Mouse (Mus musculus) erythroblast, adult 5-6 weeks (primary cell): ENCODE results near the gene Olfr393. TPM values are rescaled to one million over a fixed set of nuclear protein-coding genes. Genes with fewer than 3 reads are reported as not detected.

ENCODE experiments used
- ATAC-seq: replicated peaks from 2 replicates; pipeline ENCODE4 v1.8.0; 2016; ENCODE audit warnings: moderate number of reproducible peaks, mild to moderate bottlenecking, moderate TSS enrichment, inconsistent platforms; ENCODE audit not compliant: poor library complexity, low FRiP score, severe bottlenecking
- total RNA-seq, 2 experiments: library from RNA; stranded (forward) in 1 of 2; stranded (reverse) in 1 of 2; fragments of 150-400 nt in 1 of 2; fragments of 200-764, 138-1000 nt in 1 of 2; gene quantifications; 2 replicates each; pipeline versions ENCODE4 v1.2.3 to v1.2.4; 2015 to 2017; ENCODE audit warnings: low replicate concordance in 2 of 2

The Olfr393 gene
- total RNA-seq (2015; ENCODE audit: low replicate concordance) = not detected in 2 replicates
- not detected in 2 replicates for total RNA-seq (2017; ENCODE audit: low replicate concordance)

DNA sequence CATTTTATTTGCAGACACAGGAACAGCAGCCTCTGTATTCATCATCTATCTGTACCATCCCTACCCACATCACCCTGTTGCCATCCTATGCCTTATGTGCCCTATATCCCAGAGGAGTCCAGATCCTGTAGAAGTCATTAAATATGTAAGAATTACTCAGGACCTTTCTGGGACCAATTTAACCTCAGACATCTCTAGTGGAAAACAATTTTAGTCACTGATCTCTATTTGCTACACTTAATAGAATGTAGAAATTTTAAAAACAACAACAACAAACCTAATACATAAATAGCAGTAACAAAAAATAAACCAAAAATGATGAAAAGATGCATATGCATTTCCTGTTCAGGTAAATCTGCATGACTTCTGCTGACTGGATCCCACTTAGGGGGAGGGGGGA is at the start of gene Olfr393:
Gene Olfr393 (minus strand): TSS at position 101 of the 400 bp plus-strand sequence.
- no peak for ATAC-seq

DNA sequence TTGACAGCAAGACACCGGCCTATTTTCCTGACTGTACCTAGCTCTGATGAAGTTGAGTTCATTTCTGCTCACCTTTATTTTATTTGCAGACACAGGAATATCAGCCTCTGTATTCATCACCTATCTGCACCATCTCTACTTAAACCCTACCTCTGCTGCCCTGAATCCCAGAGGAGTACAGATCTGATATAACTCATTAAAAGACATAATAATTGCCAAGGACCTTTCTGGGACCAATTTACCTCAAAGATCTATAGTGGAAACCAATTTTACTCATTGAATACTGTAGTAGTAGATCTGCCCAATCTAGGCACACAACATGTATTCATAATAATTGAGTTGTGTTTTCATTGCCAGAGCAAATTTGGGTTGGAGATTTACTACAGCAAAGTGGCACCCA is 39.4 kb upstream of the Olfr393 start, which contains the start of gene Olfr394:
Gene Olfr394 (minus strand): TSS at position 101 of the 400 bp plus-strand sequence.
- ATAC-seq = no peak

DNA sequence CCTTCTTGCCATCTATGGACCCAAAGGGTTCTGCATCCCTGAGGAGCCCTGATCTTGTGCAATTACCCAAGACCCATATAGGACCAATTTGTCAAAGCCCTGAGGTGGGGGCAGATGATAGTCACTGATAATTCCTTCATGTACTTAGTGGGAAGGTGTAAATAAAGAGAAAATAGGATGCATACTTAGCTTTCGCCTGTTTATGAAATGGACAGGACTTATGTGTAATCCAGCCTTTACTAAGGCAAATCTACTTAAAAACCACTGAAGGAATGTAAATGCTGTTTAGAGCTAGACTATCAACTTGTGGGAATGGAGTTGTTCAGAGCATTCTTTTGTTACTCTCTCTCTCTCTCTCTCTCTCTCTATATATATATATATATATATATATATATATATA is 34.3 kb downstream of the Olfr393 start, which contains the start of gene Olfr392:
Gene Olfr392 (minus strand): TSS at position 101 of the 400 bp plus-strand sequence.
- ATAC-seq = no peak

- ATAC-seq = no peak
Measured at GRCm38 (mm10) chr11:73802952-73803351, 48.3 kb downstream of the Olfr393 start, which contains the start of gene Olfr391-ps. Gene Olfr391-ps, minus strand, starts transcription at chr11:73803052.

Other genes starting within 250 kb of the Olfr393 start
- not detected in 2 replicates for gene Zfp735, start 162.7 kb downstream of the Olfr393 start, total RNA-seq (2015; ENCODE audit: low replicate concordance)
- not detected in 2 replicates for gene Zfp735, start 162.7 kb downstream of the Olfr393 start, total RNA-seq (2017; ENCODE audit: low replicate concordance)
- gene Olfr389, start 70.7 kb downstream of the Olfr393 start, total RNA-seq (2015; ENCODE audit: low replicate concordance) = not detected in 2 replicates
- not detected in 2 replicates for gene Olfr389, start 70.7 kb downstream of the Olfr393 start, total RNA-seq (2017; ENCODE audit: low replicate concordance)
- gene Olfr390, start 68.5 kb downstream of the Olfr393 start, total RNA-seq (2015; ENCODE audit: low replicate concordance) = not detected in 2 replicates
- gene Olfr390, start 68.5 kb downstream of the Olfr393 start, total RNA-seq (2017; ENCODE audit: low replicate concordance) = not detected in 2 replicates
- not detected in 2 replicates for gene Olfr391-ps, start 48.4 kb downstream of the Olfr393 start, total RNA-seq (2015; ENCODE audit: low replicate concordance)
- gene Olfr391-ps, start 48.4 kb downstream of the Olfr393 start, total RNA-seq (2017; ENCODE audit: low replicate concordance) = not detected in 2 replicates
- not detected in 2 replicates for gene Olfr392, start 34.4 kb downstream of the Olfr393 start, total RNA-seq (2015; ENCODE audit: low replicate concordance)
- 0.51 TPM in 1 of 2 replicates, not detected in the other for gene Olfr392, start 34.4 kb downstream of the Olfr393 start, total RNA-seq (2017; ENCODE audit: low replicate concordance)
- not detected in 2 replicates for gene Olfr394, start 39.3 kb upstream of the Olfr393 start, total RNA-seq (2015; ENCODE audit: low replicate concordance)
- under 0.01 TPM in 1 of 2 replicates, not detected in the other for gene Olfr394, start 39.3 kb upstream of the Olfr393 start, total RNA-seq (2017; ENCODE audit: low replicate concordance)
- gene Olfr395, start 57.8 kb upstream of the Olfr393 start, total RNA-seq (2015; ENCODE audit: low replicate concordance) = not detected in 2 replicates
- gene Olfr395, start 57.8 kb upstream of the Olfr393 start, total RNA-seq (2017; ENCODE audit: low replicate concordance) = not detected in 2 replicates
- gene Olfr23, start 85.2 kb upstream of the Olfr393 start, total RNA-seq (2015; ENCODE audit: low replicate concordance) = not detected in 2 replicates
- not detected in 2 replicates for gene Olfr23, start 85.2 kb upstream of the Olfr393 start, total RNA-seq (2017; ENCODE audit: low replicate concordance)
- gene Olfr397, start 109.4 kb upstream of the Olfr393 start, total RNA-seq (2015; ENCODE audit: low replicate concordance) = not detected in 2 replicates
- gene Olfr397, start 109.4 kb upstream of the Olfr393 start, total RNA-seq (2017; ENCODE audit: low replicate concordance) = 0.28 TPM in 1 of 2 replicates, not detected in the other
- not detected in 2 replicates for gene Olfr398, start 139.0 kb upstream of the Olfr393 start, total RNA-seq (2015; ENCODE audit: low replicate concordance)
- not detected in 2 replicates for gene Olfr398, start 139.0 kb upstream of the Olfr393 start, total RNA-seq (2017; ENCODE audit: low replicate concordance)
- gene Olfr139, start 205.1 kb upstream of the Olfr393 start, total RNA-seq (2015; ENCODE audit: low replicate concordance) = not detected in 2 replicates
- gene Olfr139, start 205.1 kb upstream of the Olfr393 start, total RNA-seq (2017; ENCODE audit: low replicate concordance) = not detected in 2 replicates
- gene Olfr399, start 205.2 kb upstream of the Olfr393 start, total RNA-seq (2015; ENCODE audit: low replicate concordance) = not detected in 2 replicates
- gene Olfr399, start 205.2 kb upstream of the Olfr393 start, total RNA-seq (2017; ENCODE audit: low replicate concordance) = not detected in 2 replicates
- gene Zfp616, start 218.5 kb upstream of the Olfr393 start, total RNA-seq (2015; ENCODE audit: low replicate concordance) = not detected in 2 replicates
- gene Zfp616, start 218.5 kb upstream of the Olfr393 start, total RNA-seq (2017; ENCODE audit: low replicate concordance) = not detected in 2 replicates